Mouse (Mus musculus): ENCODE results near the gene Mysm1.

Mysm1 gene

DNA sequence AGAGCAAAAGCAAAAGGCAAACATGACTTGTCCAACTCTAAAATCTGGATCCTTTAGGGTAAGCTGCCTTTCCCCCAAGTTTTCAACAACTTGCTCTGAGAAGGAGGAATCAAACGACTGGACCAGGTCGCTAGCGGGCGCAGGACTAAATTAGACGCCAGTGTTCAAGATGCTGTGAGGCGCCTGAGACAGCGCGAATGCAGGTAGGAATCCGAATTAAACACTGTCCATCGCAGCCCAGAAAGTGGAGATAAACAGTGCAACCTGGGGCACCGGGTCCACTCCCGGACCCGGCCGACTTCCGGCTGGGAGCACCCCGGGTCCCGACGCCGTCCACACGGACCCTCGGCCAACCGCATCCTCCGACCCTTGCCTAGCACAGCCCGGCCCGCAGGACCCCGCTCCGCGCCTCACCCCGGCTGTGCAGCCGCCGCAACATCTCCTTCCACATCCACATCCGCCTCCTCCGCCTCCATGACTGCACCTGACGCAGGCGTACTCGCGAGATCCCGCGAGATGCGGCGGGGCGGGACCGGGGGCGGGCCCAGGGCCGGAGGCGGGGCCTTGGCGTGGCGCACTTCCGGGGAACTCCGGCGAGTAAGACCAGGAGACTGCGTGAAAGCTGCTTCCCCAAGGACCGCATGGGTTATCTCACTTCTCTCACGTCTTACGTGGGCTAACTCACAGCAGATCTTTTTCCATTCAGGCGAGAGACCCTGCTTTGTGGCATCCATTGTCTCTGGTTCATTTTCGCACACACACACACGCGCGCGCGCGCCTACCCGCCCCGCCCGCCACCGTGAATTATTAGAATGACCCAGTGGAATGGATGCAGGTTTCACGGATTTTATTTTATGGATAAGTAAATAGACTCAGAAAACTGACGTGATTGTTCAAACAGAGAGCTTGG, at the start of gene Mysm1:
Gene Mysm1 (minus strand): TSS at position 511 of the 910 bp plus-strand sequence.
- peak; percentile 98 for DNase-seq (ENCODE audit: extremely low read depth, insufficient read length, low spot score)

GRCm38 (mm10) chr4:95025847-95026600, 47.1 kb upstream of the Mysm1 start:
- DNase-seq (ENCODE audit: extremely low read depth, insufficient read length, low spot score): peak; percentile 74

- no peak for DNase-seq (ENCODE audit: extremely low read depth, insufficient read length, low spot score)
Observed at GRCm38 (mm10) chr4:95023350-95023953, 44.6 kb upstream of the Mysm1 start.

- DNase-seq (ENCODE audit: extremely low read depth, insufficient read length, low spot score): no peak
Observed at GRCm38 (mm10) chr4:95021649-95022637, 43.0 kb upstream of the Mysm1 start.

DNA sequence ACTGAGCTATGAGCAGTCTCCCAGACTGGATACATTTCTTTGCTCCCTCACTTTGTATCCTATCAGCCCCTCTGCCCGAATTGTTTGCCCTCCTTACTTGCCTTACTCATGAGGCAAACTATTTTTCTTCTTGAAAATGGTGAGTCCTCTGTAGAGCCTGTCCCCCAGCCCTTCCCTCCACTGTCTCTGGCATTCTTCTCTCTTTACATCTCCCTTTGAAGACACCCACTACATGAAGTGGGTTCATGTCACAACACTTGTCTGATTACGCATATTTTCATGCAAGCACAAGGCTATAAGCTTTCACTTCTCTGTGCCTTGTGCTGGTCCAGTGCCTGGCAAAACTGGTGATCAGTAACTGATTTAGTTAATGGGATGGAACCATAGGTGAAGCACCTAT, 41.3 kb upstream of the Mysm1 start:
- DNase-seq (ENCODE audit: extremely low read depth, insufficient read length, low spot score): no peak

GRCm38 (mm10) chr4:95018221-95018620, 39.3 kb upstream of the Mysm1 start:
- no peak for DNase-seq (ENCODE audit: extremely low read depth, insufficient read length, low spot score)

DNA sequence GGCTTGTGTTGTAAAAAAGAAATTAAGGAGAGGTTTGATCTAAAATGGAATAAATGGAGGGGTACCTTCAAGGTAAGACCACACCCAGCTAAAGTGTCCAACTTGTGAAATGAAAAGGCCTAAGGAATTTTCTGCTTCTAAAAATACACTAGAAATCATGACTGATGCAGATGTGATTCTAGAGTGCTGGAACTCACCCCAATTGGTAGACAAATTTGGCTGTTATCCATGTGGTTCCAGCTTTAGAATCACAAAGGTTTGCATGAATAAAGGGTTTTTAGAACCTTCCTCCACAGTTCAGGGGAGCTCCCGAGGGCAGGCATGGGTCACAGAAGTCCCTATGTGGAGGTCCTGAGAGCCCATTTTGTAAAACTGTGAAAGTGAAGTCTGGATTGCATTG, 33.8 kb upstream of the Mysm1 start:
- DNase-seq (ENCODE audit: extremely low read depth, insufficient read length, low spot score): peak; percentile 25

GRCm38 (mm10) chr4:95012256-95012655, 33.4 kb upstream of the Mysm1 start:
- no peak for DNase-seq (ENCODE audit: extremely low read depth, insufficient read length, low spot score)

DNA sequence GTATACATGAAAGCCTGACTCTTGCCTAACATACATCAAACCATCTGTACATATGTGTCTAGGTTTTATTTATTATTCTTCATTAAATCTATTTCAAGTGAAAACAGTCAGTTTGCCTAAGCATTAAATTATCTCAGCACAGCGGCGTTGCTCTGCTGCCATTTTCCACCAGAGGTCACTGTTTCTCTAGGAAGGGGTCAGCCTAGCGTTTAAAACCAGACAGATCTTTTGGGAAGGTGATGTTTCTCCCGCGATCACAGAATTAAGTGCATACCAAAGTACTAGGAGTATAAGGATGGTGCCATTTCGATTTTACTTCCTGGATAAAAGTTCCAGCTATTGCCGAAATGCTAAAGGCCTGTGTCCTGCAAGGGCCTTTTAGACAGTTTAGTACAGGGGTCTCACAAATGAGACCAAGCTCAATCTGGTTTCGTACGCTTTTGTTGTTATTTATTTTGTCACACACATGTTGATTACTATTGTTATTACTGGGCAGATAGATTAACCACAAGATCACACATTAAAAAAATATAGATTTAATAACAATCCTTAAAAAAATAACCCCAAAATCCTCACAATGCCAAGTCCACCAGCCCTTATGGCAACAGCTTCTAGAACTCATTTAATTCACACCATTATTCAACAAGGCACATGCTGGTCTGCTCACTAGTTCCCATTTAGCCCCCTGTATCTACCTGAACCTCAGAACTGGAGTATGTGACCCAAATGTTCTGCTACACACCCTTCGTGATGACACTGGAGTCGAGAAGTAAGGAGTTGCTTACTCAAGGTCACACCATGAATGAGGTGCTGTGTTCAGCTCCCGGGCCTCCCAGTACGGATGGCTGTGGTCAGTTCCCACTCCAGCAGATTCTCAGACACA, 29.5 kb upstream of the Mysm1 start:
- peak; percentile 24 for DNase-seq (ENCODE audit: extremely low read depth, insufficient read length, low spot score)

GRCm38 (mm10) chr4:95007759-95008158, 28.9 kb upstream of the Mysm1 start:
- DNase-seq (ENCODE audit: extremely low read depth, insufficient read length, low spot score): no peak

DNA sequence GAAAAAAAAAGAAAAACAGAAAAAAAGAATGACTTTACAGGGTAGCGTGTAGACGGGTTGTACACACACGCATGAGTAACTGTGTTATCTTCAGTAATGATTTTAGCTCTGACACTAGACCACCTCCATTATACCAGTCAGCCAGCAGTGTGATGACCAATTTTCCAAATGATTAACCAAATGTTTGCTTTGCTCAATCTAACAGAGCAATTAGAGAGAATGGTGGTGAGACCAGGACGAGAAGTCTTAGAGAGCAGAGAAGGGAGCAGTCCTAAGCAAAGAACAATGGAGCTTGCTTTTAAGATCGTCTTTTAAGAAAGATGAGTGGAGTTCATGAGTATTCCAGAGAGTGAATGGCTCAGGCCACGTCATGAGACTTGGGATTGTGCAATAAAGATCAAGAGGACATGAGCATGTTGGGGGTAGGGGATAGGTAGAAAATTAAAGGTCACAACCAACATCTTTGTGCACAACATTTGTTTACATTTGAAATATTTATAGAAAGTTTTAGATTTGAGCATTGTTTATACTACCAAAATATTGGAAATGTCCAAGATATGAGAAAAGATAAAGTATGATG, 26.4 kb upstream of the Mysm1 start:
- DNase-seq (ENCODE audit: extremely low read depth, insufficient read length, low spot score): no peak

GRCm38 (mm10) chr4:95001043-95001775, 22.3 kb upstream of the Mysm1 start:
- peak; percentile 69 for DNase-seq (ENCODE audit: extremely low read depth, insufficient read length, low spot score)

- no peak for DNase-seq (ENCODE audit: extremely low read depth, insufficient read length, low spot score)
Observed at GRCm38 (mm10) chr4:95000147-95000546, 21.2 kb upstream of the Mysm1 start.

- DNase-seq (ENCODE audit: extremely low read depth, insufficient read length, low spot score): no peak
Observed at GRCm38 (mm10) chr4:94999249-94999648, 20.3 kb upstream of the Mysm1 start.

DNA sequence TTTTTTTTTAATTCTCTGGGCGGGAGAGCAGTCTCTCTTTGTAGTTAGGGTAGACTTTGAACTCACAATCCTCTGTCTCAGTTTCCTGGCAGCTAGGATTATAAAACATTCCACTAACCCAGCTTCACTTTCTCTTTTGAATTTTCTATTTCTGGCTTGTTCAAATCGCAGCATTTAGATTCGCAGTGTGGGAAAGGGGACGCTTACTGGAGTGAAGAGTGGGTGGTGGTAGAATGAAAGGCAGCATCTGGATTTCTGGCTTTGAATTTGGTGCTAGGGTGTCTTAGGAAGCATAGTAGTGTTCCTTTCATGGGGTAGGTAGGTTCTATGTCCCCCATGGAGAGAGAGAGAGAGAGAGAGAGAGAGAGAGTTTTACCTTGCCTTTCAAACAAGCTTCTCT, 17.0 kb upstream of the Mysm1 start:
- DNase-seq (ENCODE audit: extremely low read depth, insufficient read length, low spot score): no peak

- no peak for DNase-seq (ENCODE audit: extremely low read depth, insufficient read length, low spot score)
Observed at GRCm38 (mm10) chr4:94990204-94990603, 11.3 kb upstream of the Mysm1 start.

DNA sequence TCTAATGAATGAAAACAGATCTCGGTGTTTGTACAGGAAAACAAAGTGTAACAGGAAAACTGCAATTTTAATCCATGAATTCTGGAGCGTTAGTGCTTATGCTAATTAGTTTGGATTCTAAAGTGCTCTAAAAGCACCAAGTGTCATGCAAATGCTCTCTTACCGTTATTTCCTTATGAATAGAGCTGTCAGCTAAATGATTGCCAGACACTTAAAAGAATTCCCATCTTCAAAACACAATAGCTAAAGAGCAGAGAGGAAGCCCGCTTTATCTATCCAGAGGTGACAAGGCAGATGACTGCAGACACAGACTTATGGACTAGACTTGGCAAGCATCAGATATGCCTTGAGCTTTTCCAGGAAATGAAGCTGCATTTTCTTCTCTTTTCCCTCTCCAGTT, 8.8 kb upstream of the Mysm1 start:
- DNase-seq (ENCODE audit: extremely low read depth, insufficient read length, low spot score): no peak

GRCm38 (mm10) chr4:94979500-94979915, 608 bp upstream of the Mysm1 start:
- no peak for DNase-seq (ENCODE audit: extremely low read depth, insufficient read length, low spot score)

Data from 3134 (cell line).